Mouse (Mus musculus): ENCODE measurements around the gene 9130213A22Rik.

Gene 9130213A22Rik

DNA sequence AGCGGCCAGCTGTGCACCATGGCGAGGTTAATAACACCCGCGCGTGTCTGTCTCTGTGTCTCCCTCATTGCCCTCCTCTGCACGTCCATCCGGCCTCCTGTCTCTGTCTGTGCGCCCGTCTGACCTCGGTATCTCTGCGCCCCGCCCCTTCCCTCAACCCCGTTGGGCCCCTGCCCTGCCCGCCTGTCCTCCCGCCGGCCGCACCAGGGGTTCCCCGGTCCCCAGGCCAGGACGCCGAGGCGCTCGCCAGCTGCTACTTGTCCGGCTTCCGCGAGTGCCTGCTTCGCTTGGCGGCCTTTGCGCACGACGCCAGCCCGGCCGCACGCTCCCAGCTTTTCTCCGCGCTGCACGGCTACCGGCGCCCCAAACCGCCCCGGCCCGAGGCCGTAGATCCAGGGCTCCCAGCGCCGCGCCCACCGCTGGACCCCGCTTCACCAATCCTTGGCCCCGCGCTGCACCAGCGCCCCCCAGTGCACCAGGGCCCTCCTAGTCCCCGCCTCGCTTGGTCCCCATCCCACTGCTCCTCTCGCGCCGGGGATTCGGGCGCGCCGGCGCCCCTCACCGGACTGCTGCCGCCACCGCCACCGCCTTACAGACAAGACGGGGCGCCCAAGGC, at the start of gene 9130213A22Rik:
TSS of gene 9130213A22Rik (minus strand) at position 254 of the 616 bp plus-strand sequence.
- DNase-seq (ENCODE audit: low read depth, low spot score), result peak; percentile 84

DNA sequence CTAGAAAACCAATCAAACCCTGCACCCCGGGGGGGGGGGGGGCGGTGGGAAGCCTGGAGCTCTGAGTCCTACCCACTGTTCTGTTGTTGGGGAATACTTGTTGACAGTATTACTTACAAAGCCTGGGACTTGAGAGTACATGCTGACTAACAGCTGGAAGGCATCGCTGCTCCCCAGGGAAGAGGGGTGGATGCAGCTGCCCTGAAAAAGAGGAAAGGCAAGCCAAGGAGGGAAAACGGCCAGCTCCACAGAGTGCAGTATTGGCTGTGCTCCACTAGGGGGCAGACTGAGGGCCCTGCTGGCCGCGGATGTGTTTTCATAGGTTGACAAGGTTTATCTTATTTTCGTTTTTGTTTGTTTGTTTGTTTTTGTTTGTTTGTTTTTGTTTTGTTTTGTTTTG, 49.2 kb upstream of the 9130213A22Rik start:
- peak; percentile 59 for DNase-seq (ENCODE audit: low read depth, low spot score)

DNA sequence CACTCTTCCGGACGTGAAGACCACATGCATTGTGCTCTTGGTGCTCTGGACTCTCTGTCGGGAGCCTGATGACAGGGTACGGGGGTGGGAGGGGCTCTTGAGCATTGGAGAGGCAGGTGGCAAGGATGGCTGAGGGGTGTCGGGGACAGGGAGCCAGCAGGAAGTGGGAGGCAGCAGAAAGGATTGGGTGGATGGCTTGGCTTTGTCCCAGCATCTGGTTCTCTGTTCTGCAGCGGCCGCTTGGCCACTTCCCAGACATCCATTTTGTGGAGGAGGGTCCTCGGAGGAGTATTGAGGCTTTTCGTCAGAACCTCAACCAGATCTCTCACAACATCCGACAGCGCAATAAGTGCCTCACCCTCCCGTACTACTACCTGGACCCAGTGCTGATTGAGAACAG, 46.9 kb upstream of the 9130213A22Rik start:
- no peak for DNase-seq (ENCODE audit: low read depth, low spot score)

DNA sequence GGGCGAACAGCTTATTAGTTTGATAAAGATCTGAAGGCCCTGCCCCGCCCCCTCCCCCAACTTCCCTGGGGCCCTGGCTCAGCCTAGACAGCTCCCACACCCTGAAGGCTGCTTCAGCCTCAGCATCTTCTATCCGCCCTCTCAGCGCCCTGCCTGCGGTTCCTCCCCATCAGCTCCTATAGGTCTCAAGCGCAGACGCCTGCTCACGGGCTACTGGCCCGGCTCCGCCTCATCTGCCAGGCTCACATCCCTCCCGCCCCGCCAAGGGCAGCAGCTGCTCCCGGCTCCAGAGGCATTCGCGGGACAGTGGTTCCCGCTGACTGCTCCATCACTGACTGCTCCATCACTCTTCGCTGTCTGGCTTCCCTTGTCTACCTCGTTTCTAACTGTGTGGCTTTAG, 34.4 kb upstream of the 9130213A22Rik start, which contains the start of gene Alox12b:
TSS of gene Alox12b (plus strand) at position 190 of the 400 bp plus-strand sequence.
- DNase-seq (ENCODE audit: low read depth, low spot score), result peak; percentile 57

DNA sequence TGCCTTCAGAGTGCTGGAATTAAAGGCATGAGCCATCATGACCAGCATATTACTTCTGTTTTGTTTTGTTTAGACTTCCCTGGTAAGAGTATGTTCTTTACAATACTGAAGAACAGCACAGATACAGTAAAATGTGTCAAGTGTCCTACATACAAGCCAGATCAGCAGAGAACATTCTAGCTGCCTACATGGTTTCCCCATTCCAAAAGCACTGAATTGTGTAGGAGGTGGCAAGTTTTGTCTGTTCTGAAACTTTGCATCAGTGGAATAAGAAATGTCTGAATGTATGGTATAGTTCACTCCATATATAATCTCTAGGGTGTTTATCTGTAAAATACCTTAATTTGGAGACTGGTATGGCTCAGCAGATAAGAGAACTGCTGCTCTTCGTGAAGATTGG, 33.0 kb upstream of the 9130213A22Rik start:
- DNase-seq (ENCODE audit: low read depth, low spot score), result no peak

DNA sequence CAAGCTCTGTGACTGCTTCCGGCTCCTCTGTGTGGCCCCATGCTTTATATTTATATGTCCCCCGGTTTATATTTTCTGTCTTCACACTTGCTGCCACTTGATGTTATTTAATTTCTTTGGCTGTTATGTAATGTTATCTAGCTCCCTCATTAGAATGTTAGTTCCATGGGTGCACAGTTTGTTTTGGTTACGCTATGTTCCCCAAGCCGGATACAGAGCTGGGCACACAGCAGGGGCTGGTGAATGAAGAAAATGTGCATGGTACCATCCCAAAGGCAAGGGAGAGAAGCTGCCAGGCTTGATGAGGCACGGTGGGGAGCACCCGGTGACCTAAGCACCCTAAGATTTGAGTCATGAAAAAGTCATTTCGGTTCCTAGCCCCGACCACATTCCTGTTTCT, 31.4 kb upstream of the 9130213A22Rik start:
- DNase-seq (ENCODE audit: low read depth, low spot score), result no peak

DNA sequence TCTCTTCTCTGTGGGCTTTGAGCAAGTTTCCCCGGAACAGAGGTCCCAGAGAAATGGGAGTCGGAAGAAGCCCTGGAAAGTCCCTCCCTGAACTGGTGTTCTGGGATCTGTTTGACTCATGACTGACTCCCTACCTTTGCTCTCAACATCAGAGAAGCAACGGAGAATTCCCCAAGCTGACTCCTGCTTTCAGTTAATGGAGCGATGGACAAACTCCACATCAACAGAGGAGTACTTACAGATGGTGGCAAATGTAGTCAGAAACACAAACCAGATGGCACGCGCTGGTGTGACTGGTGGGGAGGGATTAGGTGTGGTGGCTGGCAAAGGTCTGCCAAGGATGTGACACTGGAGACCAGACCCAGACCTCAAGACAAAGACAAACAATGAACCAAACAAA, 28.6 kb upstream of the 9130213A22Rik start:
- DNase-seq (ENCODE audit: low read depth, low spot score), result peak; percentile 10

DNA sequence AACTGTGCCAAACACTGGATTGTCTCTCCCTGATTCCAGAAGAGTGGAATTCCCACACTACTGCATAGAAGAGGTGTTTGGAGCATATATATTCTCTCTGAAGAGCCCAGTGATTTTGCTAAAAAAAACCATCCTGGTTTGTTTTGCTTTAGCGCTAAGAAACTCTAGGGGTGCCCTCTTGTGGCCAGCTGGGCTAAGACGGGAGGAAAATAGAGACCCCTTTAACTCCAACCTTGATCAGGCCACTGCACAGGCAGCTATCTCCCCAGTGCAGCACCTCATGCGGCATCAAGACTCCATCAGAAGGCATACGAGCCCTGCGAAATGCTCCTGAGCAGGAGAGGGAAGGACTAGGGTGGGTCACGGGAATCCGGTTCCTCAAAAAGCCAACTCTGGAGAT, 28.1 kb upstream of the 9130213A22Rik start:
- peak; percentile 66 for DNase-seq (ENCODE audit: low read depth, low spot score)

DNA sequence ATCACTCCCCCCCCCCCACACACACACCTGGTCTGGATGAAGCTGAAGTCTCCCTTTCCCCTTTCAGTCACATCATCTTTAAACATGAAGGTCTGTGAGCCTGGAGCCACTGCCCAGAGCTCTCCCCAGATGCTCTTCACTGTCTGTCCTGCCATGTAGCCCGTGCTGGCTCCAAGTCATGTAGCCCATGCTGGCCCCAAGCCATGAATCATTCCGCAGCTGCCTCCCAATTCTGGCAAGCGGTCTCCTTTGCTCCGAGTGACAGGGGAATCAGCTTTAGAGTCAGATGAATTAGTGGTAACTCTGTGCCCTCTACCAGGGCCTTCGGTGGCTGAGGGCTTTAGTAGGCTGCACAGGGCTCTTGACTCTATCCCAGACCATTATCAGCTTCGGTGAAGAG, 27.3 kb upstream of the 9130213A22Rik start:
- no peak for DNase-seq (ENCODE audit: low read depth, low spot score)

DNA sequence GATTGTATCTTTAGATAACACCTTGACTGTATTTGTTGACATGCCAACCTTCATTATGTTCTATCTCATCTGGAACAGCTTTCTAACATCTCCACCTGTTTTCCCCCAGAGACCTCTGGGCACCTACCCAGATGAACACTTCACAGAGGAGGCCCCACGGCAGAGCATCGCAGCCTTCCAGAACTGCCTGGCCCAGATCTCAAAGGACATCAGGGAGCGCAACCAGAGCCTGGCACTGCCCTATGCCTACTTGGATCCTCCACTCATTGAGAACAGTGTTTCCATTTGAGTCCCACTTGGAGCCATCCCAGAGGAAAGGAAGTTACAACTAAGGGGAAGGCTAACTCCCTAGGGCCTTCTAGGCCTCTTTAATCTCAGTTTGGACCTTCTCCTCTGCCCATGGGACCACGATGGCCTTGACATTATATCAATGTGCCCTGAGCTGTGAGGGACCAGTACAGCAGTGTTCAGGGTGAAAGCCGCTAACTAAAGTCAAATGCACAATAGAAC, 26.1 kb upstream of the 9130213A22Rik start:
- DNase-seq (ENCODE audit: low read depth, low spot score), result no peak

DNA sequence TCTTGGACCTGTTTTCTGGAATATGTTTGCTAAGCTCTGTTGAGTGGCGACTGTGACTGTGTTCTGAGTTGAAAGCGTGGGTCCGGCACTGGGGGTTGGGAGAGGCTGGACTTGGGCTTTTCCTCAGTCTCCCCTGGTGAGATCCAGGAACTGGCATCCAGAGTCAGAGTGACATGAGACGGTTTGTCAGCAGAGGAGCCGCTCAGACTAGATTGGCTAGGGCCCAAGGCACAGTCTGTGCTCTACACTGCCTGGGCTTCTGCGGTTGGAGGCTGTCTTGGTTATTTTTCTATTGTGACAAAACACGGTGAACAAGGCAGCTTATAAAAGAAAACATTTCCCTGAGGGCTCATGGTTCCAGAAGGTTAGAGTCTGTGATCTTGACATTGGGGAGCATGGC, 25.2 kb upstream of the 9130213A22Rik start:
- no peak for DNase-seq (ENCODE audit: low read depth, low spot score)

DNA sequence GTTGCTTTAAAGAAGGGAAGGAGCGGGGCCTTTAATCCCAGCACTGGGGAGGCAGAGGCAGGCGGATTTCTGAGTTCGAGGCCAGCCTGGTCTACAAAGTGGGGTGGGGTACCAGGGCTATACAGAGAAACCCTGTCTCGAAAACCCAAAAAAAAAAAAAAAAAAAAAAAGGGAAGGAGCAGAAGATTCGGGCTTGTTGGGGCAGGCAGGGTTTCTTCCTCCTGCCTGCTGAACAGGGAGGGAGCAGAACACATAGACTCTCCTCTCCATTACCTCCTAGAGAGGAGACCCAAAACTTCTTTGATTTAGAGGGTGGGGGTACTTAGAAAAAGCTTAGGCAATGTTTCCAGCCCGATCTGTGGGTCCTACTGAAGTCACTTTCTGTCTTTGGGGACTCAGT, 13.0 kb upstream of the 9130213A22Rik start:
- DNase-seq (ENCODE audit: low read depth, low spot score), result no peak

DNA sequence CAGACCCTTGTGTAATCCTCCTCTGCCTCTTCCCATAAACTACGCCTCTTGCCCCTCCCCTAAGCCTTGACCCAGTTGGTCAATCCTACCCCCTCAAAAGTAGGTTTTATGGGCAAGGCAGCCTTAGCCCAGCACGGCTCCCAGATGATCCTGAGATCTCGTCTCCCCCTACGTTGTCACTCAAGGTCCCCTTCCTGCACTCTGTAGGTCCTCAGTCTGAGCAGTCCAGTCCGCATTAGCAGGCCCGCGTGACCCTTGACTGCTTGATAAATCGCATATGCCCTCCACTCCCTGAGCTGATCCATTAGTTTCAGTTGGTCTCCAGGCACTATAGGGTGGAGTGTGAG, 12.2 kb upstream of the 9130213A22Rik start:
- DNase-seq (ENCODE audit: low read depth, low spot score), result no peak

DNA sequence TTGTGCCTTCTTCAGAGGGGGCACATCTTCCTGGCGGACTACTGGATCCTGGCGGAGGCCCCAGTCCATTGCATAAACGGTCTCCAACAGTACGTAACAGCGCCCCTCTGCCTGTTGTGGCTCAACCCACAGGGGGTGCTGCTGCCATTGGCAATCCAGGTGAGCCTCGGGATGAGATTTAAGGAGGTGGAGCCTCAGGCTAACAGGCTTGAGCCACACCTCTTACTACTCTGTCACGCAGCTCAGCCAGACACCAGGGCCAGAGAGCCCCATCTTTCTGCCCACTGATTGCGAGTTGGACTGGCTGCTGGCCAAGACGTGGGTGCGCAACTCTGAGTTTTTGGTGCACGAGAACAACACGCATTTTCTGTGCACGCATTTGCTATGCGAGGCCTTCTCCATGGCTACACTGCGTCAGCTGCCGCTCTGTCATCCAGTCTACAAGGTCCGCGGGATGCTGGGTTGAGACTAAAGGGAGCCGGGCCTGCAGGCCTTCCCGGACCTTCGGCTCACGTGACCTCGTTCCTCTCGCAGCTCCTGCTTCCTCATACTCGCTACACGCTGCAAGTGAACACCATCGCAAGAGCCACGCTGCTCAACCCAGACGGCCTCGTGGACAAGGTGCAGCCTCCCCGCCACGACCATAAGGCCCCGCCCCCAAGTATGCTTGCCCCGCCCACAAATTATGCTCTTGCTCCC, 11.7 kb upstream of the 9130213A22Rik start:
- no peak for DNase-seq (ENCODE audit: low read depth, low spot score)

DNA sequence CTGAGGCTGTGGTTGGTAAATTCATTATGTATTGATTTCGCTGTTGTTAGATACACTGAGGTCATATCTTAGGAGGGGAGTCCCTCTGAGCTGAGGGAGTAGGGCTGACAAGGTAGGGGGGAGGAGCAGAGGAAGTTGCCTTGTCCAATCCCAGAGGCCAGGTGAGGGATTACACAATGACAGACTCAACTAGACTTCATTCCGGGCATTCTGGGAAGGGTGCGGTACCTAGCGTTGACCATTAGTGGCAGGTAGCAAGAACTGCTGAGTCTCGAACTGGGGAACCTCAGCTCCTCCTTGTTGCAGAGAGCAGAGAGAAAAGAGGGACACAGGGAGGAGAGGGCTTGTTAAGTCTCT, 11.2 kb upstream of the 9130213A22Rik start:
- no peak for DNase-seq (ENCODE audit: low read depth, low spot score)

DNA sequence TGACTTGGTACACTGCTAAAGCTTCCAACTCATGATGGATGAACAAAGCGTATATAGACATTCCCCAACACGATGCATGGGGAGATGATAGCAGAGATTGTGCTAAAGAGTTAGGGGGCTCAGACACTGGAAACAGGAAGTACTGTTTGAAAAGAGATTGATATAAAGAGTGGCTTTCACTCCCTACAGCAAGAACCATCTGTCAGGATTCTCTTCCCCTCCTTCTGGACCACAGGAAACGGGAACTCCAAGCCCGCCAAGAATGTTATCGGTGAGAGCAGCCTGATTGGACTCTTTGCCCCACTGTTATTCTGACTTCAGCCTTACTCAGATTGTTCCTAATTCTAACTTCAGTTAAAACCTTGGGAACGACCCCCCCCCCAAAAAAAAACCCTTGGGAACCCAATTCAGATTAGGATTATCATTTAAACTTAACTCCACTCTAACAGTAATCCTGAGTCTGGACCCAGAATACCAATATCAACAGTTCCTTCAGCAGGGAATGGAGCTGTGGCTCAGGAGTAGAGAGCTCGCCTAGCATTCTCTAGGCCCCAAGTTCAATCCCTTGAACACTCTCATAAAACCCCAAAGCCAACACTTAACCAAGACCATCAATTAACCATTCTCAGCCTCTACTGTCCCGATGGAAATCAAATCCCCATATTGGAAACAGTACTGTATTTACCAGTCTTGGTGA, 6.2 kb upstream of the 9130213A22Rik start:
- DNase-seq (ENCODE audit: low read depth, low spot score), result no peak

DNA sequence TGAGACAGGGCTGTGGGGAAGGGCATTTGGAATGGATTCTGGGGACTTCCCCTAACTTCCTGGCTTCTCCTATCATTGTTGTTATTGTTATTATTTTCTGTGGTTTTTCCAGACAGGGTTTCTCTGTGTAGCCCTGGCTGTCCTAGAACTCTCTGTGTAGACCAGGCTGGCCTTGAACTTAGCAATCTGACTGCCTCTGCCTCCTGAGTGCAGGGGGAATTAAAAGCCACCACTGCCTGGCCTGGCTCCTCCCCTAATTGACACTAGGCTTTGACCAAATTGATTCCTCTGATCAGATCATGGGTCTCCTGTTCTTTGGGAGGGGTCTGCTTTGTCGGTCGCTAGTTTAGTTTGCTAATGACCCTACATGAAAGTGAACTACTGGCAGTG, 4.3 kb upstream of the 9130213A22Rik start:
- no peak for DNase-seq (ENCODE audit: low read depth, low spot score)

DNA sequence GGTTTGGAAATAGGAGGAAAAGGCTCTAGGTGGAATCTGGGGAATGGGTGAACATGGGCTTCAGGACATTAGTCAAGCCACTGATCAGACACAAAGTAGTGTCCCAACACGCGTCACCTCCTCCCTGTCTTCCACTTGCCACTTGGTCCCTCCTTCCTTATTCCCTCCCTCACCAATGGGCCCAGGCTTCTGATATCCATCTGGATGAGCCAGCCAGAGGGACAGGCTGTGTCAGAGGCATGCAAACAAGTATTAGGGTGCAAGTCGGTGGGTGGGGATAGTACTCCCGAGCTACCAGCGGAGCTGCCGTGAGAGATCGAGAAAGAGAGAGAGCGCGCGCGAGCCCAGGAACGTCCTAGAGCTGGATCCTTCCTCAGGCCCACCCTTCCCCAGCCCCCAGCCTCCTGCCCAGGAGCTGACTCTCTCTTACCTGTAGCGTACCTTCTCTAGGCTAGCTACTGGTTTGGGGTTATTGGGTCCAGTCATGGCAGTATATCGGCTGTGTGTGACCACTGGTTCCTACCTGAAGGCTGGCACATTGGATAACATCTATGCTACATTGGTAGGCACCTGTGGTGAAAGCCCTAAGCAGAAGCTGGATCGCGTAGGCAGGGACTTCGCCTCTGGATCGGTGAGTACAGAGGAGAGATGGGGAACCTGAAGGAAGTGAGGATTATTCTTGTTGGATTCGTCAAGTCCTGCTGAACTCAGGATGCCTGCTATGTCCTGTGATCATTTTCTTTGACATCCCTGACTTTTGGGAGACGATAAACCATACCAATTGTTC, 3.7 kb upstream of the 9130213A22Rik start:
- peak; percentile 6 for DNase-seq (ENCODE audit: low read depth, low spot score)

DNA sequence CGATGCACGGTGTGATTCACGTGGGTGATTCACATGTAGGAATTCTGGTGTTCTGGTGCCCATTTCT, 3.3 kb upstream of the 9130213A22Rik start, which contains the start of gene Aloxe3:
TSS of gene Aloxe3 (plus strand) at position 45 of the 67 bp plus-strand sequence.
- DNase-seq (ENCODE audit: low read depth, low spot score), result no peak

DNA sequence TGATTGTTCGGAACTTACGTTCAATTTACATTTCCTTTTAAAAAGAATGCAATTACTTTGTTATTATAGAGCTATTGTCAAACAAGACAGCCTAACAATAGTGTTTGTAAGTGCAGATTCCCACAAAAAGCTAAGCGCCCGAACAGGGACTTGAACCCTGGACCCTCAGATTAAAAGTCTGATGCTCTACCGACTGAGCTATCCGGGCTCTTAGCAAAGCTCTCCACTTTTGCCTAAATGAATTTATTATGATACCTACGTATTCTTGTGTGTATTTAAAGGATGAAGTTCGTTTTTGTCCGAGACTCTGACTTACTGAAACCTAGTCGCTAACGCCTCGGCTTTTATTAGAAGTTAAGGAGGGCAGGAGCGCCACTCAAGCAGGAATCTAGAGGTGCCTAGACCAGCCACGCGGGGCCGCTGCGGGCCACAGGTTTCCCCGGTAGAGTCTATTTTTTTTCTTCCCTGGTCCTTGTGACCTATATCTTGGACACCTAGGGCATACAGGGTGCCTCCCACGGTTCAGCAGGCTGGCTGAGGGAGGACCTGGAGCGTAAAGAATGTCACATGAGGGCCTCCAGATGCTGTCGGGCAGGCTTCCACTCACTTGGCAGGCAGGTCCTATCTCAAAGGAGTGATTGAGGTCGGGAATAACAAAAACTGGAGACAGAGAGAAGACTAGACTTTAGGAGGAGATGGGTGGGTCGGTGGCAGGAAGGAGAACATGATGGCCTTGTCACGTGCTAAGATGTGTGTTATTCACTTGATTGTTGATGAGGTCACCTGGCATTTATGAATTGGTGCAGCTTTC, 2.9 kb upstream of the 9130213A22Rik start:
- peak; percentile 91 for DNase-seq (ENCODE audit: low read depth, low spot score)

DNA sequence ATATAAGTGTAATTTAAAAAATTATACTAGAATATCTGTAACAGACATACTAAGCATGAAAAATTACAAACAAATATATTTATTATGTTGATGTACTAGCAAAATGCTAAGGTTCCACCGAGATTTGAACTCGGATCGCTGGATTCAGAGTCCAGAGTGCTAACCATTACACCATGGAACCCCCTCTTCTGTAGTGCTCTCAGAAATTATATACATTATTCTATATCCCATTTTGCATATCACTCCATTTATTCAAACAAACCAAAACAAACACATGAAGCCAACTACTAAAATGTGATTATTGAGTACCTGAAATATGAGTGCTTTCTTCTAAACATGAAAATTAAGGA, 2.1 kb upstream of the 9130213A22Rik start:
- DNase-seq (ENCODE audit: low read depth, low spot score), result peak; percentile 88

All from mesoderm, embryonic 11.5 days (tissue).